Mouse (Mus musculus) olfactory bulb, adult 2 months (tissue): ENCODE data around the gene Smim4.

Experiments
- CTCF ChIP-seq: fragments of 200-500 bp; IDR thresholded peaks from 2 replicates; pipeline ENCODE4 v1.5.1; 2012; ENCODE audit warnings: low read depth, mild to moderate bottlenecking, low read length, moderate library complexity; ENCODE audit not compliant: insufficient read depth
- POLR2A ChIP-seq: fragments of 200-500 bp; IDR thresholded peaks from 2 replicates; pipeline ENCODE4 v1.6.1; 2012; ENCODE audit warnings: mild to moderate bottlenecking, low read depth, low read length, moderate library complexity; ENCODE audit not compliant: insufficient read depth

DNA sequence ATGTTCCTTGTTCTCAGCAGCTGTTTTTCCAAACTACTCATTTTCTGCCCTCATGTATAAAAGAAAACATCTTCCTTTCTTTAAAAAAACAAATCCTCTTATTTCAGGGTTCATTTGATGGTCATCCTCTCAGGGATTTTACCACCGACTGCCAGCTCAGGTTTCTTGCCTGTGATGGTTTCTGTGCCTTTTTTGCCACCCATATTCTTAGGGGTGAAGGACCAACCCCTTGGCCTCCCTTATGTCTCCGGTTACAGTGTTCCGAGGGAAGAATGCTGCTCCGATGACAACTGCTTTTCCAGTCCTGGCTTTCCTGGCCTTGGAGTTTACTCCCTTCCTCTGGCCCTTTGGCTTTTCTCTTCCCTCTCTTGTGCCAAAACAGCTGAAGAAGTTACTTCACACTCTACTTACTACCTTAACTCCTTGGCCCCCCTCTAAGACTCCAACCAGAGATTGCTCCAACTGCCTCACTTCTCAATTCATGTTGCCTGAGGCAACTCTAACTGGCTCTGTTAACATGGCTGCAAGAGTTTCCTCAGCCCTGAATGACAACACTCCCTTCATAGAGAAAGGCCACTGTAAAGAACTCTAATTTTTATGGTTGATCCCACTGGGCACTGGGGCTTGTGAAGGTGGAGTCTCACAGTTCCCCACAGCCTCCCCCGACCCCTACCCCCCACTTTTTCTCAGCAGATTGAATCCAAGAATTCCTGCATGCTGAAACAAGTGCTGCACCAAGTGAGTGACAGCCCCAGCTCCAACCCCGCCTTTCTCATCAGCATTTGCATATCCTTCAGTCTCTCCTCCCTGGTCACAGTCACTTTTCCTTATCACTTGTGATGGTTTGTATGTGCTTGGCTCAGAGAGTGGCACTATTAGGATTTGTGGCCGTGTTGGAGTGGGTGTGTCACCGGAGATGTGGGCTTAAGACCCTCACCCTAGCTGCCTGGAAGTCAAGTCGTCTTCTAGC is 3.4 kb downstream of the Smim4 start:
- no peak for TF ChIP-seq CTCF
- TF ChIP-seq POLR2A, result no peak
